Mouse (Mus musculus) heart, adult 8-10 months (tissue): Measurements from ENCODE around the gene Efna5. TPM values are rescaled to one million over a fixed set of nuclear protein-coding genes. Genes with fewer than 3 reads are reported as not detected.

Experiments used
- DNase-seq: peaks from one replicate; pipeline ENCODE4 v3.0.0; 2022; ENCODE audit warnings: low spot score
- total RNA-seq, 4 experiments: library from RNA; stranded (reverse); gene quantifications; 2 replicates each; pipeline ENCODE4 v1.2.4; 2022

Gene Efna5
- total RNA-seq, 4 experiments from 2014 or later = 17.4 to 20.1 (median 19.1) TPM

DNA sequence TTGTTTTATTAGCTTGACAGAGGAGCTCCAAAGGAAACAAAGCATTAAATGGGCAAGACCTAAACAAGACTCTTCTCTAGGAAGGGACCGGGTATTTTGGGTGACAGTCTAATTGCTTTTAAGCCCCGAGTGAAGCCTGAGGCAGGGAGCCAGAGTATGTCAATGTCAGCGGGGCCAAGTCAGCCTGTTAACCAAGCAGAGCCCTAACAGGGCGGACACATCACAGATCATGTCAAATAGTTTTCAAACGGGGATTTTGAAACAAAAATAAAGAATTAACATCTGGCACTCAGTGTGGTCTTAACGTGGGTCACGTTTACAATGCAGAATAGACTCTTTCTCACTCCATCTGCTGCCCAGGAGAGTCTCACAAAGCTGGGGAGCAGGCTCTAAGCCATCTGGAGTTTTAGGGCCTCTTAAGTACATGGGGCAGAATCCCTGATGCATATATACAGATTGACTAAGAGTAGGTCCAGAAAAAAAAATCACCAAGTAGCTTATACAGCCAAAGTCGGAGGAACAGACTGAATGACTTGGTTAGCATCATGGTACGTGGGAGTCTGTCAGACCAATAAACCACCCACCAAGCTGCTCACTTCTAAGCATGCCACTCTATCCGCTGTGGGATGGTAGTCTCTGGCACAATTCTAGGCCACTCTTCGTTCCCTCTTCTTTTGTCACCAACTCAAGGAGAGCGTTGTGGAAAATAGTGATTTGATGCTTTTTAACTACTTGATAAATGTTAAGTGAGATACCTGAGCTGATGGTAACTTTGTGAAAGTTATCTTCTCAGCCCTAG is 223.1 kb downstream of the Efna5 start:
- DNase-seq = no peak

DNA sequence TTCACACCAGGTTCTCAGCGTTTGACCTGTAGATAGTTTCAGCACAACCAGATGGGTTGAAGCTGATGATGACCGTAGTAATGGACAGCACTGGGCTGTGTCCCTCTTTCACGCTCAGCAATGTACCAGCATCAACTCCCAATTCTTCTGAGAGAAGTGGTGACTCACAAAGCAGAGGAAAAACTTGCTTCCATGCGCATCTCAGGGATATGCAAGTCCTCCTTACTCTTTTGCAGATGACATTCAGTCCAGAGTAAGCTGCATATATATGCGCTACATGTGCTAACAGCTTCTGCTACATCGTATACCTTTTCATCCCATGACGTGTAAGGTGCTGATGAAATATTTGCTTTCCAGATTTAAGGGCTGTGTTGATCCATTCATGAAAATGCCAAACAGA is 224.1 kb downstream of the Efna5 start:
- DNase-seq = no peak

- DNase-seq = no peak
Observed at GRCm38 (mm10) chr17:62656591-62656990, 224.5 kb downstream of the Efna5 start.

GRCm38 (mm10) chr17:62655819-62656355 is 225.2 kb downstream of the Efna5 start:
- no peak for DNase-seq

GRCm38 (mm10) chr17:62652451-62652850 is 228.7 kb downstream of the Efna5 start:
- no peak for DNase-seq

GRCm38 (mm10) chr17:62651696-62652095 is 229.4 kb downstream of the Efna5 start:
- no peak for DNase-seq

DNA sequence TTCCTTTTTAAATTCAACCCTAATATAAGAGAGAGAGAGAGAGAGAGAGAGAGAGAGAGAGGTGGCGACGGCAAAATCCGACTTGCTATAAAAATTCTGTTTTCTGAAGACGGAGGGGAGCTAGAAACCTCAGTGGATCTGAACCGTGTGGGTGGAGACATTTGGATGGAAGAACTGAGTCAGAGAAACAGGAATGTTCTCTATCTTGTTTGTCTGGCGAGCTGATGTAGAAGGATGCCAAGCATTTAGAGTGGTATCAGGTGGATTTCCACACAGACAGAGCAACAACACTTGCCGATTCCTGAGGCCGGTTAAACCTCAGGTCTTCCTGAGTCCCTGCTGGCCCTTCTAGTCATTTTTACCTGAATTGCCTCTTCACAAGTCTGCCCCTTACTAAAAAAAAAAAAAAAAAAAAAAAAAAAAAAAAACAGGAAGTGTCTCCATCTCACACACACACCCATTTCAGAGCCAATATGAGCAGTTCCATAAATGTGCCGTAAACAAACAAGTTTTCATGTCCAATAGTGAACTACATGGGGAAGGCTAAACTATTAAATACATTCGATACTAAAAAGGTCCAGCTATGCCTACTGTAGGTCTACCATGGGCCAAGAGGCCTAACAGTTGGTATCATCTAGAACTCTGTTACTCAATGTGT is 231.7 kb downstream of the Efna5 start:
- DNase-seq = peak; percentile 55

- no peak for DNase-seq
Observed at GRCm38 (mm10) chr17:62646836-62647235, 234.3 kb downstream of the Efna5 start.

GRCm38 (mm10) chr17:62642447-62643145 is 238.5 kb downstream of the Efna5 start:
- peak; percentile 38 for DNase-seq

GRCm38 (mm10) chr17:62640654-62641053 is 240.5 kb downstream of the Efna5 start:
- no peak for DNase-seq

- no peak for DNase-seq
Observed at GRCm38 (mm10) chr17:62636896-62637295, 244.2 kb downstream of the Efna5 start.

- DNase-seq = no peak
Observed at GRCm38 (mm10) chr17:62634937-62635336, 246.2 kb downstream of the Efna5 start.

DNA sequence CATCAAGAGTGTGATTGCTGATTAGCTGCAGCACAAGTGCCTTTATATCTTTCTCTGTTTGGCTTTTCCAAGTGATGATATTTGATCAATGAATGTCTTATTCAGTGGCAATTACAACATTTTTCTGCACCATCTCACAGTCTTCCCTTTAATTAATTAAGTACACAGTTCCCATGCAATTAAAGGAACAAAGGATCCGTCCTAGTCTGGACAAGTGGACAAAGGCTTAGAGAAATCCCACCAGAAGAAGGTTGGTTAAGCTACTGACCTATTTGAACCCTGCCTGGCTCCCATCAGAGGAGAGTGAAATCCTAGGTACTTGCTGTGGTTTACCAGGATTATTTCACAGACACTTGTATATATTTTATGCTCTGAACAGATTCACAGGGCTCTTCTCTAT is 252.6 kb downstream of the Efna5 start:
- DNase-seq = no peak

GRCm38 (mm10) chr17:62627508-62627907 is 253.6 kb downstream of the Efna5 start:
- no peak for DNase-seq

DNA sequence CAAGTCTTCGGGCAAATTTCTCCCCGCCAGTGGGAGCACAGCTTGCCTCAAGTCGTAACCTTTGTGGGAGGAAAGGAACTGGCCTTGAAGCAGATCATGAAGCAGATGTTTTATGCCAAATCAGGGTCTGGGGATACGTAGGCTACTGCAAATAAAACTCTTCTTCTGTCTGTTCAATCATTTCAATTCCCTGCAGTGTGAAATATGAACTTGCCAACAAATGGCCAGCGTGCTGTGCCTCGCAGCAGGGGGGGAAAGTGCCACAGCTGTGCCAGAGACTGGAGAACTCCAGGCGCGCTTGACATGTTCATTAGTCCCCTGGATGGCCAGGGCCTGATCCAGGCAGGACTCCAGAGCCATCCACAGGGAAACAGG is 255.5 kb downstream of the Efna5 start:
- DNase-seq = no peak

DNA sequence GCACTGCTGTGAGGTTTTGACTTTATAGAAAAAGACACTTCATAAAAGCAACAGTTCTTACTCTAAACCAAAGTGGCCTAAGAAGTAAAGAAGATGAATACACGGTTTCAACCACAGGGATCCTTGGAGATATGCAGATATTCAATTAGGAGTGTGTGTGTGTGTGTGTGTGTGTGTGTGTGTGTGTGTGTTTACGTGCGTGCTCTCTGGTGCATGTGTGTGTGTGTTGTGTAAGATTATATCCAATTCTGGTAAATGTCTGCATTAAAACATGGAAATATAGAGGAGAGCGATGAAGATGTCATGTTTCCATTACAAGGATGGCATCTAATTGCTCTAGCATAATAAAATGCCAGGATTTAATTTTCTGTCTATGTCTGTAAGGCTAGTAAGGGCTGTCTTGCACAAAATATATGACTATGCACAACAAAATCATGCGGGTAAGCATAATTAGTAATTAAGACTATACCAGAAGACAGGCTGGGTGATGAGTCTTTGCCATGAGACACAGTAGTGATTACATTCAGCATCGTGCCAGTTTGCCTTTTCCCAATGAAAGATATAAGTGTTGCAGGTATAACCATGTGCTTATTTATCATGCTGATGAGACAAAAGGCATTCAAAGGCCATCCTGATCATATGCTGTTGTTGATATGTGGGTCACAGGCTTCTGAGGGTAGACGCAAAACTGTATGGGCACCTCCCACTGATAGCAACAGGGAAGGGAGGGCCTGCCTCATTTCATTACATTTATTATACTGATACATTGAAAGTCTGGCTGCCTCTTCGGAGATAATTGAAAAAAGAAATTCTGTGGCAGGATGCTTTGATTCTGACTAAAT is 256.1 kb downstream of the Efna5 start:
- no peak for DNase-seq

- no peak for DNase-seq
Observed at GRCm38 (mm10) chr17:62623224-62623623, 257.9 kb downstream of the Efna5 start.

- no peak for DNase-seq
Observed at GRCm38 (mm10) chr17:62622481-62622880, 258.6 kb downstream of the Efna5 start.

- DNase-seq = no peak
Observed at GRCm38 (mm10) chr17:62615159-62615558, 266.0 kb downstream of the Efna5 start.

DNA sequence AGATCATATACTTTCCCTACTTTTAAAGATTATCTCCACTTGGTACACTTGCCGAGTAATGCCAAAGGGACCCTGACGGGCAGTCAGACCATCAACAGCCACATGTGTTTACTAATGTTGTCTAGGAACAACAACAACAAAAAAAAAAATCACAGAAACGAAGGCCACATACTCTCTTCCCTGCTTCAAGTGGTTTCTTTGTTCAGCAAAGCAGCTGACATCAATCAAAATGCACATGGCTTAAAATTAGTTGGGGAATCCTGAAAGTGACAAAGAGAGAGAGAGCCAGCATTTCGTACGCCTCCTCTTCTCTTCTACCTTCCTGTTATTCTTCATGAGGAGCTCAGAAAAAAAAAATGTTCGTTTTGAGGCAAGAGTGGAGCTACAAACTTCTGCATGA is 266.4 kb downstream of the Efna5 start:
- no peak for DNase-seq

GRCm38 (mm10) chr17:62614237-62614636 is 266.9 kb downstream of the Efna5 start:
- DNase-seq = no peak
